Mouse (Mus musculus): Measurements from ENCODE around the gene Cry2.

Gene Cry2

DNA sequence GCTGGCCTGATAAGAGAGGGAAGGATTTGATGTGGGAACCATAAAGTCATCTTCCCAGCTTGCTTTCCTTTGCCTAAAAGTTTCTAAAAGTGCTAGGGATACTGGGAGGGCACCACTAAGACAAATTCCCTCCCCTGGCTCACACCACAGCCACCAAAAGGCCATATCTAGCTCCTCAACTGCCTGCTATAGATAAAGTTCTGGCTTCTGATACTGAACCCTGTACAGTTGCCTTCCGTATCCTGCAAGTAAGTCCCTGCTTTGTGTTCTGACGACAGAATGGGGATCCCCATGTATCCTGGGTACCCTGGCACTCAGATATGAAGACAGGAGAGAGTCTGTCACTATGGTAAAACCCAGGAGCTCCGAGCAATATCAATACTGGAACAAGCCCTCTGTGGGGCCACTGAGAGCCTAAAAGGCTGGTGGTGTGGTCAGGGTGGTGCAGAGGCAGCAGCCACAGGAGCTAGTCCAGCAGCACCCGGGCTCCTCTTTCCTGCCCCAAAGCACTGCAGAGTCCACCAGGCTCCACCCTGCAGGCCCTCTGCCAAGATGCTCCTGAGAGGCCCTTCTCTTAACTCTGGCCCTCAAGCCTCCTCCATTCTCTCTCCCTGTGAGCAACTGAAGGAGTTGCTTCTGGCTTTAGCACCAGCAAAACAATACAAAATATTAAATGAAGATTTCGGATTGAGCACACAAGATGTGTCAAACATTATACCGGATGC lies 43.5 kb downstream of the Cry2 start:
- in situ Hi-C loops (cut with MboI, MseI) = no loop called here

DNA sequence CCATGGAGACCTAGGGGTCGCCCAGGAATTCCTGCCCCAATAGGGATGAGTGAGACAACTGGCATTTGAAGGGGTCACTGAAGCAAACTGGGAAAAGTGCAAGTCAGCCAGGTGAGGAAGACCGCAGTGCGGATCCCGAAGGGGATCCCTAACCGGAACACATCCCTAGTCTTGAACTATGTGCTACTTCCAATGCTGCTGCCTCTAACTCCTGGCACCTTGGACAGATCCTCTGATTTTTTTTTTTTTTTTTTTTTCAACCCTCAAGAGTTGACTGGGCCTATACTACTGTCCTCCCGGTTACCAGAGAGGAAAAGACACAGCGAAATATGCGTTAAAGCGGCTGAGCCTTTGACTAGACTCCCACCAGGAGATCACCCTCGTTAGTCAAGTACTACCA lies 44.2 kb downstream of the Cry2 start:
- in situ Hi-C loops (cut with MboI, MseI) = loop anchor here in 1 of 2 experiments (10.0 kb wide), 1 partner anchor 775 kb away; no protein-coding TSS in a partner anchor

DNA sequence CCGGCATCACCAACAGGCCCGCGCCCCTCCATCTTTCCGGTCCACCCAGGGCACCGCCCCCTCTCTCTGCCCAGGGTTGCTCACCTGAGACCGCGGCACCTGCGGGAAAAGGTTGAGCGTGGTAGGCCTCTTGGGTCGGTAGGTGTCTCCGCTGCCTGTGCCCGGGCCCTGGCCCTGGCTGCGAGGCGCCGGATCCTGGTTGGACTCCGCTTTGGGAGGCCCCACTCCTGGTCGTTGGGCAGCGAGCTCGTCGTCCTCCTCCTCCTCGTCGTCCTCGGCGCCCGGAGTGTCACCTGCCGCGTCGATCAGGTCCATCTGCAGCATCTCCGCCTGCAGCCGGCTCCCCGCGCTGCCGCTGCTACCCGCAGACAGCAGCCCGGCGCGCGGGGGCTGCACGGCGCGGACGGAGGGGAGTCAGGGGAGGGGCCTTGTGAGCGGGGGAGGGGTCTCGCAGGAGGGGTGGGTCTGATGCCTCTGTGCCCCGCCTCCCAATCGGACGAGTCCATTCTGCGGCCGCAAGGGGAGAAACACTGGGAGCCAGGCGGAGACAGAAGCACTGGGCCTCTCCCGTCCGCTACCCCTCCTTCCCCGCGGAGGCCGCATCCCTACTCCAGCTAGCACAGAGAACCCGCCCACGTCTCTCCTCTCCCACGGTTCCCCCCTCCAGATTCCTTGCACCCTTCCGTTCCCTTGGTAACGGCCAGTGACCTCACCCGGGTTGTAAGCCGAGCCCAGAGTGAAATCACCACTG lies 44.8 kb downstream of the Cry2 start:
- in situ Hi-C loops (cut with MboI, MseI) = loop anchor here in 1 of 2 experiments (10.0 kb wide), 1 partner anchor 776 kb away; no protein-coding TSS in a partner anchor

DNA sequence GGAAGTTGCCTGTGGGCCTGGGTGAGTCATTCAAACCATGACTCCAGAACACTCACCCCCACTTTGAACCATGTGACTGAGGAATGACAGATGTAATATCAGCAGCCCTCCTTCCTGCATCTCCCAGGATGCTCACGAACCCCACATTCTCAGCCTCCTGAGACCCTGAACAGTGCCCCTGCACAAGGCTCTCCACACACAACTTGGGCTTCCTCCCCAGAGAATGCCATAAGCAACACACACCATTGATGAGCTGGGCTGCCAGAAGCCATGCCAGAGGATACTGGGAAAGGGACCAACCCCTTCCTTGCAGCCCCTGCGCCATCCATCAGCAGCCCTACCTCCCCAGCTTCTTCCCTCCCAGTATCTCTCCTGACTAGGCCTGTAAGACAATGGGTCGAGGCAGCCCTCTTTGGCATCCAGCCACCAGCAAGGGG lies 45.7 kb downstream of the Cry2 start:
- in situ Hi-C loops (cut with MboI, MseI) = loop anchor here in 1 of 2 experiments (10.0 kb wide), 1 partner anchor 777 kb away; no protein-coding TSS in a partner anchor

DNA sequence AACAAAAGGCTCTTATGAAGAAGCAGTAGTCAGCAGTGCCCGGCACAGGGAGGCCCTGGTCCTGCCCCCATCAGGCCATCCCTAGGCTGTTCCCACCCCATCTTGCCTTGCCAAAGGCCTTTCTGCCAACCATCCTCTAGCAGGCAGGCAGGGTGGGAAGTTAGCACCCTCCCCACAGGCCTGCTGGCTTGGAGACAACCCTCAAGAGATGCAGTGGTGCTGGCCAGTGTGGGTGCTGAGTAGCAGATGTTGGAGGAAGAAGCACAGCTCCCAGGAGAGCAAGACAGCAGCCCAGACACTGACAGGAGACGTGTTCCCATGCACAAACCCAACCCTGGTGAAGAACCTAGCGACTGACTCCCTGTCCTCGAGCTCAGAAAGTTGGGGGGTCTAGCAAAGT lies 46.2 kb downstream of the Cry2 start:
- in situ Hi-C loops (cut with MboI, MseI) = loop anchor here in 1 of 2 experiments (10.0 kb wide), 1 partner anchor 777 kb away; no protein-coding TSS in a partner anchor

DNA sequence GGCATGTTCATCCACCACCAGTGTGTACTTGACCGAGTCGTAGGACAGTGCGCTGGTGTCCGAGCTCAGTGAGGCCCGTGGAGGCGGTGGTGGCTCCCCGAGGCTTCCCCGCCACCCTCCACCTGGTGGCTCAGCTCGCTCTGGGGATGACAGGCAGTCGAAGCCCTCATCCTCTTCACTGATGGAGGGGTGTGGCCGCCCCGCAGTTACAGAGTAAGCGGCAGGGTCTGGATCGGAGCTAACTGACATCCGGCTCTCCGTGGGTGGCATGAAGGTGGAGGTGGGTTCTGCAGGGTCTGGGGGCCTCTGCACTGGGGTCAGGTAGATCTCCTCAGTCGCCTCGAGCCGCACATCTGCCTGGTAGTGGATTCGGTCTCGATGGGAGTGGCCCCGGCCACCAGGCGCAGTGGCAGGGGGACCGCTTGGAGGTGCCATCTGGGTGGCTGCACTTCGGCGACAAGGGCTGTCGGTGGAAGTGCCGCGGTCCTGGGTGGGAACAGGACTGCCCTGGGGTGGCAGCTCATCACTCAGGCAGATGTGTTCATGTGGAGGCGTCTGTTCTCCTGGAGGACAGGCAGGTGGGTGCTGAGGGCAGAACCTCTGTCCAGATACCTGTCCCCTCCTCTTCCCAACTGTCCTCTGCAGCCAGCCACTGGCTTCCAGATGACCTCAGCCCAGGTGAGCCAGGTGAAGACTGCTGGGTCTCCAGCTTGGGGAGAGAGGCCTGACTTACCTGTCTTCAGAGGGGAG lies 46.8 kb downstream of the Cry2 start:
- in situ Hi-C loops (cut with MboI, MseI) = loop anchor here in 1 of 2 experiments (10.0 kb wide), 1 partner anchor 778 kb away; no protein-coding TSS in a partner anchor

DNA sequence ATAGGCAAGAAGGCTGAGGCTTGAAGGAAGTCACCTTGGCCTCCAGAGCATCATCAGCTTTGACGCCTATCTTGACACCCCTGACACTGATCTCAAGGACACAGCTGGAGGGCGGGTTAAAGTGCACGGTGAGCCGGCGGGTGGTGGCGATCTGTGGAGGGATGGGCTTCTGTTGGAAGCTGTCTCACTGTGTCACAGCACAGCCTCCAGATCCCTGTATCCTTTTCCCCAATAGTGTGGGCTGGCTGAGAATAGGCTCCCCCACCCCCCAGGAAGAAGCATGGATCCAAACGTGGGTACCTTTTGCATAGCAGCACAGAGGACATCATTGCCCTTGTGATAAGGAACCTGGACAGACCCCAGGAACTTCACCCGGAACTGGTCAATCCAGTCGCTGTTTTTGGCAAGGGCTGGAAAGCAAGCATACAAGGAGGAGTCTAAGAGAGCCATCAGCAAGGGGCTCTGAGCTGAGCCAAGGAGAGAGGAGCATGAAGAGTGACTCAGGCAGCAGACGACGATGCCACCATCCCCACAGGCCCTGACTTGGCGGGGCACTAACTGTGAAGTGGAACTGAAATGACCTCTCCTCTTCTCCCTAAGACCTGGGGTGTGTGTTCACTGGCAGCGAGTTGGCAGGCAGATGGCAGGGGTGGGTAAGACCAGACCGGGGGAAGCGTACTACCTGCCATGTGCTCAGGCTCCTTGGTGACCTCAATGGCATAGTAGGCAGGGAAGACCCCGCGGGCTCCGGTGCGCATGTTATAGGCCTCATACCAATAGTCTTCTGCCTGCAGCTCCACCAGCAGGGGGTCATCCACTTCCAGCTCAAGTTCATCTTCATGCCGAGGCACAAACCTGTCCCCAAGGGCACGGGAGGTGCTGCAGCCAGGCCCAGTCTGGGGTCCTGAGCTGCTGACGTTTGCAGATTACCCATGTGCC lies 48.5 kb downstream of the Cry2 start:
- in situ Hi-C loops (cut with MboI, MseI) = loop anchor here in 1 of 2 experiments (10.0 kb wide), 1 partner anchor 779 kb away; no protein-coding TSS in a partner anchor

DNA sequence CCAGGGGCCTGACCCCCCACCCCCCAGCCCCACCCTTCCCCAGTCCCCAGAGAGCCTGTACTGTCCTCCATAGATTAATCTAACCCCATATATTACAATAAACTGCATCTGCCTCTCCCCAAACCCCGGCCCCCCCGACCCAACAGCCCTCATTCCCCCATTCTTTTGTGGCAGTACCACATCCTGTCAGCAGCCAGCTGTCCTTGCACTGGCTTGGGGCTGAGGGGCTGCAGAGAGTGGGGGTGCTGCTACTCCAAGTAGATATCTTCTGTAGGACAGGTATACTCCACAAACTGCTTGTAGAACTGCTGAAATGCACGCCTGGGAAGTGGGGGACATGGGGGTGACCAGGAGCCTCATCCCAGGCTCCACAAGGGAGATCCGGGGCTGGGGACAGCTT lies 49.7 kb downstream of the Cry2 start:
- in situ Hi-C loops (cut with MboI, MseI) = loop anchor here in 1 of 2 experiments (10.0 kb wide), 1 partner anchor 781 kb away; no protein-coding TSS in a partner anchor

DNA sequence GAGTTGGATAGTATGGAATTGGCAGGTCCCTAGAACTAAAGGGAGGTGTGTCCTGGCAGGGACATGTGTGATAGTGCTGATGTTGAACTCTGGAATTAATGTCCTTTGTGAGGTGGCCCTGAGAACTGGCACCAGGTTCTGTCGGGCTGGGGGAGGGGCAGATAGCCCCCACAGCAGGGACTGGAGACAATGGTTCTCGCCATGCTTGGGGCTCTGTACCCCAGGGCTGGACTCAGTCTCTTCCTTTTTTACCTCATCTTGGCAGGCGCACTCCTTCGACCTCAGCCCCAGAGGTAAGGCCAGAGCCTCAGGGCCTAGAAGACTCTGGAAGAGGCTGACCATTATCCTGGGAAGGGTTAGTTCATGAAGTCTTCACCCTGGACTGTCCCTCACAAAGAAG lies 51.1 kb downstream of the Cry2 start:
- in situ Hi-C loops (cut with MboI, MseI) = loop anchor here in 1 of 2 experiments (10.0 kb wide), 1 partner anchor 782 kb away; no protein-coding TSS in a partner anchor

DNA sequence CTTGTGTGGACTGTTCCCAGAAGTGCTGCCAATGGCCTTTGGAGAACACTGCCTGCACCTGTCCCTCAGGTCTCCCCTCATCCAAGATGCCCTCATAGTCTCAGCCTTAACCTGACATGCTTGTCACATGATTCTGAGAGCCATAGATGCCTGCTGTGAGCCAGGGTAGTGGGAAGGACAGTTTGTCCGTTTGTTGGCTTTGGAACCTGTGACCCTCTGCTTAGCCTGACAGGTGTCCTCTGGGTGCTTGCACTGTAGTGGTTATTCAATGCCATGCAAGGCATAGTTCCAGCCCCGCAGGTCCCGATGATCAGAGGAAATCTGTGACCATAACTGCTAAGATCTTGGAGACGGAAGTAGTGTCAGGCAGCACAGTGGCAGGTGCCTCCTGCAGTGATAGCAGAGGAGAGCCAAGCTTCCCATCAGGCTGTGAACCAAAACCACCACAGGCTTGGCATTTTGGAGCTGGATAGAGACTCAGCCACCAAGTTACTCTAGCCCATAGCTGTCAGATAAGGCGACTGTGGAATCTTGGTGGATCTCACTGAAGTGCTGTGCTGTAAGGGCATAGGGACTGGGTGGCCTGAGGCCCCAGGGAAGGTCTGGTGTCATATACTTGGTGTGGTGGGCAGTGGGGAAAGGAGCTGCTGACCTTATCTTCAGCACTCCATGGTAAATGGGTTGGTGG lies 51.8 kb downstream of the Cry2 start, which contains the start of gene 1700029I15Rik:
TSS of gene 1700029I15Rik (plus strand) at position 638 of the 688 bp plus-strand sequence.
- in situ Hi-C loops (cut with MboI, MseI) = loop anchor here in 1 of 2 experiments (10.0 kb wide), 1 partner anchor 783 kb away; no protein-coding TSS in a partner anchor

DNA sequence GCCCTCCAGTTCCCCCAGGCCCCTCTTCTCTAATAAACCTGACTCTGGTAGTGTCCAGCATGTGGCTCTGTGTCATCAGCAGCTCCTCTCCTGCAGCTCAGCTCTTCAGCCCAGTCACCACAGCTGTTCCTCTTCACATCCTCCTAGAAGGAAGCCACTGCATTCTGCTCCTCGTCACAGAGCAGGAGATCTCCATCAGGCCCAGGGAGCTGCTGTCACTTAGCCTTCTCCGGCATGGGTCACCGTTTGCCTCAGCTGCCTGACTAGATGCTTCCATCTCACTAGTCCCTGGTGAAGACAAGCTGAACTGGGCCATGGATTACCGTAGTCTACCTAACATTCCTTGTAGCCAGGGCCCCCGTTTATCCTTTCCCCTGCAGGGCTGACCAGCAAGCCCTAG lies 52.7 kb downstream of the Cry2 start:
- in situ Hi-C loops (cut with MboI, MseI) = loop anchor here in 1 of 2 experiments (10.0 kb wide), 1 partner anchor 784 kb away; no protein-coding TSS in a partner anchor

DNA sequence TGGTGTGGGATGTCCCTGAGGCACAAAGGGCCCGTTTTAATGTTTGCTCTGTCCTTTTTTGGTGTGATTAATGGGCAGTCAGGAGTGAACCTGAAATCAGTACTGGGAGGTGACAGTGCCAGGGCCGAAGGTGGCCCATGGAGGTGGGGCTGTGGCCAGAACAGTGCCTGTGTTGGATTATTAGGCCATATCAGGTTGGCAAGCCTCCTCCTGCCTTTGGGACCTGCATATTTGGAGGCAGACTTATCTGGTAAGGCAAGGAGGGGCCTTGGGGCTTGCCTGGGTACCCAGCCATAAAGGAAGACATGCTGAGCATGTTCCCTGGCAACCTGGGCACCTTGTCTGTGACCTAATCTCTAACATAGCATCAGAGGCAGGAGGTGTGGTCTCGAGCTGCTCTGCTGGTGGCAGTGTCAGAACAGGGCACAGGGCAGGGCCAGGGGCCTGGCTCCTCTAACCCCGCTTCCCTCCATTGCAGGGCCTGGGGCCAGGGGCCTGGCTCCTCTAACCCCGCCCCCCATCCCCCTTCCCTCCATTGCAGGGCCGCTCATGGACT lies 53.3 kb downstream of the Cry2 start:
- in situ Hi-C loops (cut with MboI, MseI) = loop anchor here in 1 of 2 experiments (10.0 kb wide), 1 partner anchor 784 kb away; no protein-coding TSS in a partner anchor

DNA sequence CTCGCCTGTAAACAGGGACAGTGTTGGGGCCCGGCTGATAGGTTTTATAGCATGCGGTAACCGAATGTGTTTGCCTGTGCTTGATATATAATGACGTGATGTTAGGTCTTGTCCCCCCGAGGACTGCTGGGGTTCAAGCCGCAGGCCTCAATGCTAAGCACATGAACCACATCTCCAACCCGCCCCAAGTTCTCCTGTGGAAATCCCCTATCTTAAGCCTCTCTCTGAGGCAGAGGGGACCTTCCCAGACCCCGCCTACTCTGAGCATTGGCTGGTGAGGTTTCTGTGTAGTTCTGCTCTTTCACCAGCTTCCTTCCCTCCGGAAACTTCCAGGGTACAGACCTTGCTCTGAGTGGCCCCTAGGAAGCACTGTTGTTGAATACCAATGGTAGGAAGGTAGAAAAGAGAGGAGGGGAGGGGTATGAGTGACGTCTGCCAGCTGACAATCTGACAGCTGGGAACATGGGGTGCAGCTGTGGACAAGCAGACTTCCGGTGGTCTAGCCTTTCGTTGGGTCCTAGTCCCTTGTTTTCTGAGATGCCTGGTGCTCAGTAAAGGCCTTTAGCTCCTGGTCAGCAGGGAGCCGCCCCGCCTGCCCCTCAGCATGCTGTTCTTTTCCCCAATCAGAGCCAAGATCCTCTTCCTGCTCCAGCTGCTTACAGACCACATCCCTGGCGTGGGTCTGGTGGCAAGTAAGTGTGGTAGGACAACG lies 53.9 kb downstream of the Cry2 start:
- in situ Hi-C loops (cut with MboI, MseI) = loop anchor here (10.0 kb wide), 2 partner anchors 55 to 785 kb away; partner anchors contain the start of gene Cry2 (in 1 of the 2)

DNA sequence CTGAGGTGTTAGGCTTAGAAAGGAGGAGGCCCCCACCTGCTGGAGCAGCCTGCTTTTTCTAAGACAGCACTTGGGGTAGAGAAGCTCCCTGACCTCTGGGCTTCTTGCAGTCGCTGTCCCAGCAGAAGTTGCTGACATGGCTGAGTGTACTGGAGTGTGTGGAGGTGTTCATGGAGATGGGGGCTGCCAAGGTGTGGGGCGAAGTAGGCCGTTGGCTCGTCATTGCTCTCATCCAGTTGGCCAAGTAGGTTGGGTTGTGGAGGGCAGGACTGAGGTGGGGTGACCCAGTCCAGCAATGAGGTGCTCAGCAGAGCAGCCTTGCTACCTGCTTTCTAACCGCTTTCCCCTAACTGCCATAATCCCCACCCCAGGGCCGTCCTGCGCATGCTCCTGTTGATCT lies 56.5 kb downstream of the Cry2 start:
- in situ Hi-C loops (cut with MboI, MseI) = loop anchor here in 1 of 2 experiments (10.0 kb wide), 1 partner anchor 57 kb away; the partner anchor contains the start of gene Cry2

DNA sequence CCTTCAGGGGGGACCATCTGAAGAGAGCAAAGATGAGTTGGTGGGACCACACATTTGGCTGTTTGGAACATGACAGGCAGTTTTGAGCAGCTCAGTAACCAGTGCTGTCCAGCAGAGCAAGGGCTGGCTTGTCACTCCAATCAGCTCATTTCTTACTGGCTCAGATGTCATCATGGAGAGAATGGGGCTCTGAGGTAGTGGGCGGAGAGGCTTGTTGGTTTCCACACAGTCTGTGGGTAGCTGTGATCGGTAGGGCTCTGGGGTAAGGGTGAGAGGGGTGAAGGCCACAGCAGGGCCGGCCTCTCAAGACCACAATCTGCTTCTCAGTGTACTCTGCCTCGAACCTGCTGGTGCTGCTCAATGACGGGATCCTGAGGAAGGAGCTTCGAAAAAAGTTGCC lies 57.5 kb downstream of the Cry2 start:
- in situ Hi-C loops (cut with MboI, MseI) = loop anchor here in 1 of 2 experiments (10.0 kb wide), 1 partner anchor 59 kb away; the partner anchor contains the start of gene Cry2

DNA sequence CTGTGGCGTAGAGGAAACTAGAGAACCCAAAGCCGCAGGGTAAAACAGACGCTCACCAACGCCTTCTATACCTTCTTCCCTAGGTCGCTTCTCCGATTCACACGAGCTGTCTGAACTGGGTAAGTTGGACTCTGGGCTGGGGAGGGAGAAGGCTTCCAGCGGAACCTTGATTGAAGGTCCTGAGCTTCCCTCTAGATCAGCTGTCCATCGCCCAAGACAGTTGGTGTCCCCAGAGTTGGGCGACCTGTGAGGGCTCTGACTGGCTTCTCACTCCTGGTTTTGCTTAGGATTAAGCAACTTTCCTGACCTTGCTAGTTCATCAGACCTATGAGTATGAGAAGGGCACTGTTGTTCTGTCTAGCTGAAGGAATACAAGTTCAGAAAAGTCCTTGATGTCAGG lies 58.1 kb downstream of the Cry2 start:
- in situ Hi-C loops (cut with MboI, MseI) = loop anchor here in 1 of 2 experiments (10.0 kb wide), 1 partner anchor 59 kb away; the partner anchor contains the start of gene Cry2

DNA sequence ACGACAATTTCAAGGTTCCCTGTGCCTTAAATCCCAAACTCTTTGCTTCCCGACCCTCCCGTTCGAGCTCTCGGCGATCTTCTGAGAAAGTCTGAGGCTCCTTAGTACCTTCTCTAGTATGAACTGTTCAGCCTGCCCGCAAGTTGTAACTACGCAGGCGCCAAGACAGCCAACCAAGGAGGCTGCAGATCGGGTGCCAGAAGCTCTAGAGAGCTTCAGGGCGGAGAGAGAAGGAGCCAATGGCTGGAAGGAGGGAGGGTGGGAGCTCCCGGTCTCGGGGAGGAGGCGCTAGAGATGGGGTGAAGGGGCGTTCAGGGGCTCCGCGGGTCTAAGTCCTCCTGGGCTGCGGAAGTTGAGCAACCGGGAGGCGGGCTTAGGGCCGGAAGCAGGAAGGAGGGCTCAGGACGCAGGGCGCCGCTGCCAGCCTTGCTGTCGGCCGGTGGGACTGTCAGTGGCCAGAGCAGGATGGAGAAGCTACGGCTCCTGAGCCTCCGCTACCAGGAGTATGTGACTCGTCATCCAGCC lies 58.7 kb downstream of the Cry2 start:
- in situ Hi-C loops (cut with MboI, MseI) = loop anchor here in 1 of 2 experiments (10.0 kb wide), 1 partner anchor 60 kb away; the partner anchor contains the start of gene Cry2

Measured in T-helper 17 cell (primary cell).